Mouse (Mus musculus): ENCODE measurements around the gene Peg10.
"Not testable (repeated sequence)": the region's sequence is repeated elsewhere in the genome, so short reads cannot be mapped to it uniquely, and the experiment has no call there.

Peg10 gene

GRCm38 (mm10) chr6:4751355-4751754 lies 4.2 kb downstream of the Peg10 start:
- no peak for DNase-seq

DNA sequence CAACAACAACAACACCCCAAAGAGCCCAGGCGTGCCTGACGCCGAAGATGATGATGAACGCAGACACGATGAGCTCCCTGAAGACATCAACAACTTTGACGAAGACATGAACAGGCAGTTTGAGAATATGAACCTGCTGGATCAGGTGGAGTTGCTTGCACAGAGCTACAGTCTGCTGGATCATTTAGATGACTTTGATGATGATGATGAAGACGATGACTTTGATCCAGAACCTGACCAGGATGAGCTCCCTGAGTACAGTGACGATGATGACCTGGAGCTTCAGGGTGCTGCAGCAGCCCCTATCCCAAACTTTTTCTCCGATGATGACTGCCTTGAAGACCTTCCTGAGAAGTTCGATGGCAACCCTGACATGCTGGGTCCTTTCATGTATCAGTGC lies 7.2 kb downstream of the Peg10 start:
- DNase-seq: no peak

DNA sequence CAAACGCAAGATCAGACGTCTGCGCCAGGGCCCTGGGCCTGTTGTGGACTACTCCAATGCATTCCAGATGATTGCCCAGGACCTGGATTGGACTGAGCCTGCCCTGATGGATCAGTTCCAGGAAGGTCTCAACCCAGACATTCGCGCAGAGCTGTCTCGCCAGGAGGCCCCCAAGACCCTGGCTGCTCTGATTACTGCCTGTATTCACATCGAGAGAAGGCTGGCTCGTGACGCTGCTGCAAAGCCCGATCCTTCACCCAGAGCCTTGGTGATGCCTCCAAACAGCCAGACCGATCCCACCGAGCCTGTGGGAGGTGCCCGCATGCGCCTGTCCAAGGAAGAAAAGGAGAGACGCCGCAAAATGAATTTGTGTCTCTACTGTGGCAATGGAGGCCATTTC lies 7.8 kb downstream of the Peg10 start:
- DNase-seq: no peak

DNA sequence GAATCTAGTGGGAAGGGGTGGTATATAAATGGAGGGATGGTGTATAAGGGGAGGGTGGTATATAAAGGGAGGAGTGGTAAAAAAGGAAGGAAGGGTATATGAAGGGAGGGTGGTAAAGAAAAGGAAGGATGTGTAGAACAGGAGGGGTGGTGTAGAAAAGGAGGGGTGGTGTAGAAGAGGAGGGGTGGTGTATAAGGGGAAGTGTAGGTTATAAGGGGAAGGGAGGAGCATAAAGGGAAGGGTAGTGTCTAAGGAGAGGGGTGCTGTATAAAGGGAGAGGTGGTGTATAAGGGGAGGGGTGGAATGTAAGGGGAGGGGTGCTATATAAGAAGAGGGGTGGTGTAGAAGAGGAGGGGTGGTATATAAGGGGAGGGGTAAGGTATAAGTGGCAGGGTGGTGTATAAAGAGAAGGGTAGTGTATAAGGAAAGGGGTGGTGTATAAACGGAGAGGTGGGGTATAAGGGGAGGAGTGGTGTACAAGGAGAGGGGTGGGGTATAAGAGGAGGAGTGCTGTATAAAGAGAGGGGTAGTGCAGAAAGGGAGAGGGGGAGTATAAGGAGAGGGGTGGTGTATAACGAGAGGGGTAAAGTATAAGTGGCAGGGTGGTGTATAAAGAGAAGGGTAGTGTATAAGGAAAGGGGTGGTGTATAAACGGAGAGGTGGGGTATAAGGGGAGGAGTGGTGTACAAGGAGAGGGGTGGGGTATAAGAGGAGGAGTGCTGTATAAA lies 14.5 kb downstream of the Peg10 start:
- not testable (repeated sequence) for DNase-seq

GRCm38 (mm10) chr6:4762252-4762651 lies 15.1 kb downstream of the Peg10 start:
- DNase-seq: no peak

- DNase-seq: no peak
Observed at GRCm38 (mm10) chr6:4796281-4796680, 49.2 kb downstream of the Peg10 start.

DNA sequence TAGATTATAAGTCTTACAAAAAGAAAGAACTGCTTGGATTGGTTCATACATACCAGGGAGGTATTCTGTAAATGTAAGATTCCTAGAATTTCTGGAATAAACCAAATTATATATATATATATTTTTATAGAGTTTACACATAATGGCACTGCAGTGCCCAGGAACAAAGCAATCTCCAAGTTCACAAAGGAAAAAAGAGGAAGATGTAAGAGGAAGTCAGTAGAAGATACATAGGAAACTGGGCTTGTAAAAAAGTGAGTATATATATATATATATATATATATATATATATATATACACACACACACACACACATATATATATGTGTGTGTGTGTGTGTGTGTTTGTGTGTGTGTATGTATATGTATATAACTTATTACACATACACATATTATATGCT lies 50.2 kb downstream of the Peg10 start:
- not testable (repeated sequence) for DNase-seq

DNA sequence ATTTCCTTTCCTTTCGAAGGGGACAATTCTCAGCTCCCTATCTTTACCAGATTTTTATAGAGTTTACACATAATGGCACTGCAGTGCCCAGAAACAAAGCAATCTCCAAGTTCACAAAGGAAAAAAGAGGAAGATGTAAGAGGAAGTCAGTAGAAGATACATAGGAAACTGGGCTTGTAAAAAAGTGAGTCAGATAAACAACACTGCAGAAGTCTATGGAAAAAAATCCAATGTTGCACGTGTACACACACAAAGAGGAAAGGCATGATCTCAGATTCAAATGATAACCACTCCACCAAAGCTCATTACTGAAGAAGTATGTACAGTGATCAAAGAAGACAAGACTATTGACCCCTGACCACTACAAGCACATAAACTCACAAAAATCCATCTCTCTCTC lies 51.3 kb downstream of the Peg10 start:
- DNase-seq: no peak

- DNase-seq: no peak
Observed at GRCm38 (mm10) chr6:4799359-4799758, 52.3 kb downstream of the Peg10 start.

- peak; percentile 8 to 17 for DNase-seq
Observed at GRCm38 (mm10) chr6:4806981-4807380, 59.9 kb downstream of the Peg10 start.
